Mouse (Mus musculus) E14TG2a.4 (cell line): Measurements from ENCODE around the gene Tlx2.

ENCODE experiments used
- CTCF ChIP-seq: conservative IDR thresholded peaks from 2 replicates; pipeline ENCODE4 v1.5.1; 2014; ENCODE audit warnings: low read length
- POU5F1 ChIP-seq: IDR thresholded peaks from 2 replicates; pipeline ENCODE4 v1.6.1; 2014; ENCODE audit warnings: low read length, borderline replicate concordance

DNA sequence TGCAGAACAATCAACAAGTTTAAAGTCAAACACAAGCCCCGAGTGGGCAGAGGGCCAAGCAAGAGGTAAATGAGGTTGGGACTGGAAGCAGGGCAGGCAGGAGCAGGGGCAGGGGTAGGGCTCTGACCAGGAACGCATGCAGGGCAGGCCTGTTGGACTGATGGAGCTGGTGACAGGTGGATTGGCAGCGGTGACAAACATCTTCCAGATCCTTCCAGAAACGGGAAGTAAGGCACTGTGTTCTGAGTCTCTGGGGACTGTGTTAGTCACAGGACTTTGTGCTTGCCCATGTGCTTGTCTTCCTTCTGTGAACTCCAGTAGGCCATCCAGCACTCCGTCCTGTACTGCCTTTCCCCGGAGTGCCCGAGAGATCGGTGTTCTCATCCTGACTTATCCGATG, 25.4 kb downstream of the Tlx2 start:
- TF ChIP-seq CTCF (no peak), POU5F1 (no peak)
